Mouse (Mus musculus) forebrain, postnatal 0 days (tissue): ENCODE measurements around the gene Syne2. TPM values are rescaled to one million over a fixed set of nuclear protein-coding genes. Genes with fewer than 3 reads are reported as not detected.

Experiments
- ATAC-seq: fragments of 200-750 bp; cut with Nextera tagmentation; 2 replicates; pipeline ENCODE4 v1.8.0; 2017; ENCODE audit warnings: mild to moderate bottlenecking, moderate library complexity
- DNase-seq: peaks from one replicate; pipeline ENCODE4 v3.0.0-alpha.2; 2015
- H3K27ac ChIP-seq: fragments of 300-500 bp; sonication (generic); 2 replicates; pipeline ENCODE4 v1.5.1; 2014; ENCODE audit warnings: low read depth, mild to moderate bottlenecking, antibody characterized with exemption, low read length, moderate library complexity, mixed read lengths
- H3K27me3 ChIP-seq: fragments of 300-500 bp; sonication (generic); 2 replicates; pipeline ENCODE4 v1.6.1; 2014; ENCODE audit warnings: mild to moderate bottlenecking, low read length, mixed read lengths; ENCODE audit not compliant: insufficient read depth
- H3K36me3 ChIP-seq: fragments of 300-500 bp; sonication (generic); 2 replicates; pipeline ENCODE4 v1.6.1; 2014; ENCODE audit warnings: mild to moderate bottlenecking, moderate library complexity; ENCODE audit not compliant: insufficient read depth
- H3K4me1 ChIP-seq: fragments of 300-500 bp; sonication (generic); 2 replicates; pipeline ENCODE4 v1.6.1; 2014; ENCODE audit warnings: antibody characterized with exemption; ENCODE audit not compliant: insufficient read depth
- H3K4me2 ChIP-seq: fragments of 300-500 bp; sonication (generic); 2 replicates; pipeline ENCODE4 v1.6.1; 2014; ENCODE audit warnings: low read depth, mild to moderate bottlenecking, moderate library complexity
- H3K4me3 ChIP-seq: fragments of 300-500 bp; sonication (generic); 2 replicates; pipeline ENCODE4 v1.5.1; 2014; ENCODE audit warnings: low read depth, low read length, mixed read lengths
- H3K9ac ChIP-seq: fragments of 300-500 bp; sonication (generic); 2 replicates; pipeline ENCODE4 v1.6.1; 2014; ENCODE audit warnings: mild to moderate bottlenecking
- H3K9me3 ChIP-seq: fragments of 300-500 bp; sonication (generic); 2 replicates; pipeline ENCODE4 v1.6.1; 2016; ENCODE audit warnings: low read length
- CTCF ChIP-seq: sonication (generic); IDR thresholded peaks from 2 replicates; pipeline ENCODE4 v1.5.1; 2016; ENCODE audit warnings: antibody characterized with exemption, control low read depth, low read depth
- WGBS: fragments of 180-500 bp; shearing (Covaris S2); extraction: QIAGEN DNeasy Blood & Tissue Kit; methylation state at CpG from one replicate; pipeline ENCODE4 v1.1.7; 2014; 5-methylcytosine and 5-hydroxymethylcytosine counted together
- polyA plus RNA-seq: library from polyadenylated mRNA; unstranded; fragments of >200 nt; fragmentation: Nextera tagmentation; extraction: Ambion mirVana; gene quantifications from 2 replicates; pipeline ENCODE4 v1.2.1, GENCODE M21; 2015
- total RNA-seq: library from RNA; depleted of rRNA; stranded (reverse); fragments of >200 nt; gene quantifications from 2 replicates; pipeline ENCODE4 v1.2.3, GENCODE M21; 2014

The Syne2 gene
- total and polyA plus RNA-seq, 2 experiments from 2014 or later, result 27.0 to 63.5 TPM

DNA sequence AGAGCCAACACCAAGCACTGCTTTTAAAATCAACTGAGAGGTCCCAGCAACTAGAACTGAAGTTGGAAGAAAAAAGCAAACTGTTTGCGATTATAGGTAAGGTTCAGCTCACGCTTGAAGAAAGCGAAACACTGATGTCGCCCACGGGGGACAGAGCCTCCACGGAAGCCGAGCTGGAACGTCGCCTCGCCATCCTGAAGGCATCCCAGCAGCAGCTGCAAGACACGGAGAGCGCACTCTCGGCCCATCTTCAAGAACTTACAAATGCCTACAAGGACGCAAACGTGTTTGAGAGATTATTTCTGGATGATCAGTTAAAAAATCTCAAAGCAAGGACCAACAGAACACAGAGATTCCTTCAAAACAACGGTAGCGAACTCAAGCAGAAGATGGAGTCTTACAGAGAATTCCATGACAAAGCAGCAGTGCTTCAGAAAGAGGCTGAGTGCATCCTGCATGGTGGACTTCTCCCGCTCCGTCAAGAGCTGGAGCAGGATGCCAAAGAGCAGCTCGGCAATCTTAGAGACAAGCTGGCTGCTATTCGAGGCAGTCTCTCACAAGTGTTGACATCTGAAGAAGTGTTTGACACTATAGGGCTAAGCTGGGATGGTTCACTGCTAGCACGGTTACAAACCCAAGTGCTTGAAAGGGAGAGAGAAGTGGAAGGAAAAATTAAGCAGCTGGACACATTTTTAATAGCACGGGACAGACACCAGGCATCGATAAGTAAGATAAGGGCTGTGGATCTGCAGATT lies 148.7 kb downstream of the Syne2 start:
- no peak for ATAC-seq
- WGBS, result 93% methylated on average over 24 of the region's 24 CpGs

DNA sequence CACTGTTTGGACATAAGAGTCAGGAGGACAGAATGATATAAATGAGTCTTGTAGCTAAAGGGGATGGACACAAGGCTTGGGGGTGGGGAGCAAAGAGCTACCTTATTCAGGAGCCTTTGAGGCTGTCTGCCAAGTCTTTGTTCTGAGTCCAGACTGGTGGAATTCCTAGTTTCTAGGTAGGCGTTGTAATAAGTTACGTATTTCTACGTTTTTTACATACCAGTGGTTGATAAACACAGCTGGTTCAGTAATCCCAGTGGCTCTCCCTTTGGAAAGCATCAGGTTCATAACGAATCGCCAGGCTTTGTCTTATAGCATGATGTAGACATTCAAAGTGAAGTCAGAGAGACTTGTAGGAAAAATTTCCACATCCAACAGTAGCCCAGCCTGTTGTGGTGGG lies 161.1 kb downstream of the Syne2 start:
- ATAC-seq, result no peak
- no peak overlapping the region for H3K4me2 ChIP-seq
- H3K9ac ChIP-seq, result no peak overlapping the region
- H3K36me3 ChIP-seq, result peaks cover 4% of the 10 kb centered on the region; the same call in 1 of the 2 replicates
- WGBS, result 95% methylated on average over 5 of the region's 5 CpGs
- H3K9me3 ChIP-seq, result no peaks in the 10 kb centered on the region
- H3K4me1 ChIP-seq, result no peaks in the 10 kb centered on the region
- H3K27ac ChIP-seq, result no peak overlapping the region
- no peak overlapping the region for H3K4me3 ChIP-seq
- no peak for DNase-seq
- TF ChIP-seq CTCF, result no peak
- H3K27me3 ChIP-seq, result no peaks in the 10 kb centered on the region

More for the DNA sequence above, 148.7 kb downstream of the Syne2 start:
- Histone ChIP-seq H3K4me1 (no peaks in the 10 kb centered on the region), H3K9me3 (no peaks in the 10 kb centered on the region), H3K27me3 (no peaks in the 10 kb centered on the region), H3K4me3 (no peak overlapping the region), H3K27ac (no peak overlapping the region), H3K4me2 (no peak overlapping the region), H3K9ac (no peak overlapping the region), H3K36me3 (peaks cover 37% of the 10 kb centered on the region)
- no peak for TF ChIP-seq CTCF
- no peak for DNase-seq

DNA sequence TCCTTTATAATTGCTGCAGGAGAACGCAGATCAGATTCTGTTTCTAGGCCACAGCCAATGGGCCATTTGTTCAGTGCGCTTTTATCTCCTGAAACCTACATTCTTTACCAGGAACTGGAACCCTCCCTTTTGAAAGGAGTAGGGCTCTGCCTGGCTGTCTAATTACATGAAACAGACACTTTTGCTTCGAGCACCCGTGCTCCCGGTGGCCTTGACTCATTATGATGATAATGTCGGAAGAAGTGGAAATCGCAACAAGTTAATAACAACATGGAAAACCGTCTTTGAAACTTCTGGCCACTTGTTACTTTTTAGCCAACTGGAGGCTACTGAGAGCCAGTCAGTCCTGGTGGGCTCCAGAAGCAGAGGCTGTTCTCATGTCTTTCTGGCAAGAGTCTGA lies 165.4 kb downstream of the Syne2 start:
- H3K27ac ChIP-seq, result no peak overlapping the region
- H3K4me1 ChIP-seq, result no peaks in the 10 kb centered on the region
- H3K4me3 ChIP-seq, result no peak overlapping the region
- H3K9me3 ChIP-seq, result no peaks in the 10 kb centered on the region
- peaks cover 11% of the 10 kb centered on the region; the same call in 1 of the 2 replicates for H3K36me3 ChIP-seq
- DNase-seq, result no peak
- H3K27me3 ChIP-seq, result no peaks in the 10 kb centered on the region
- TF ChIP-seq CTCF, result no peak
- ATAC-seq, result no peak
- no peak overlapping the region for H3K4me2 ChIP-seq
- WGBS, result 47% methylated on average over 8 of the region's 8 CpGs
- H3K9ac ChIP-seq, result no peak overlapping the region

DNA sequence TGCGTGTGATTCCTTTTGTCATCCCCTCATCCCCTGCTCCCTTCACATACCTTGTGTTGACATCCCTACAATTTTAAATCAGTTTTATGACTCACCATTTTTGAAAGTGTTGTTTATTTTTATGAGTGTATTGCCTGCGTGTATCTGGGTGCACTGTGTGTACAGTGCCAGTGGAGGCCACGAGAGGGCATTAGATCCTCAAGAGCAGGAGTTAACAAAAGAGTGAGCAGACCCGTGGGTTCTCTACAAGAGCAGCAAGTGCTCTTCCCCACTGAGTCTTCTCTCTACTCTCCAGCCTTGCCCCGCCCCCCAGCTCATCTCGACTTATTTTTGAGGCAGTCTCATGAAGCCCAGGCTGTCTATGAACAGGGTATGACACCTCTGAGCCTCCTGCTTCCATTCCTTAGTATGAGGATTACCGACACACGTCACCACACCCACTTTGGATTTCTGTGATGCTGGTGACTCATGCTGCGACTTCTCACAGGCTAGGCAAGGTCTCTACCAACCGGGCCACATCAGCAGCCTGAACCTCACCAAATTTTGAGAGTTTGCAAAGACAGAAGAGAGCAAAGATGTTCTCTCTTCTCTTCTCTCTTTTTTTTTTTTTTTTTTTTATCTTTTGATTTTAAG lies 174.4 kb downstream of the Syne2 start:
- no peak overlapping the region for H3K27ac ChIP-seq
- no peak for ATAC-seq

DNA sequence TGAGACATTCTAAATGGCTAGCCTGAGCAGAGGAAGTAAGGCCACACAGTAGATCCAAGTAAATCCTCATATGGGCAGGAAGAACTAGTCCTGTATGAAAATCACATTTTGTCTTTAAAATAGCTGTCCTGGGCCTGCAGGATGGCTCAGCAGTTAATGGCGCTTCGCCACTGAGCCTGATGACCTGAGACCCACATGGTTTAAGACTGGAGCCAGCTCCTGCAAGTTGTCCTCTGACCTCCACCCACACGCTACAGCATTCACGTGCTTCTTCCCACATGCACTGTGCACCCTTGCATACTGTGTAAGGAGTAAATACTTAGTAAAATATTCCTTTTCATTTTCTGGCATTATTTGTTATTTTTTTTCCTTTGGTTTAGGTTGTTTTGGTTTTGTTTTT lies 175.0 kb downstream of the Syne2 start:
- no peak overlapping the region for H3K27ac ChIP-seq
- no peak overlapping the region for H3K4me3 ChIP-seq
- H3K4me2 ChIP-seq, result no peak overlapping the region
- H3K36me3 ChIP-seq, result peaks cover 22% of the 10 kb centered on the region
- WGBS, result 94% methylated on average over 4 of the region's 4 CpGs
- TF ChIP-seq CTCF, result no peak
- no peaks in the 10 kb centered on the region for H3K27me3 ChIP-seq
- no peak for ATAC-seq
- H3K9ac ChIP-seq, result no peak overlapping the region
- no peaks in the 10 kb centered on the region for H3K4me1 ChIP-seq
- no peak for DNase-seq
- no peaks in the 10 kb centered on the region for H3K9me3 ChIP-seq

More for the DNA sequence above, 174.4 kb downstream of the Syne2 start:
- 84% methylated on average over 10 of the region's 10 CpGs for WGBS
- Histone ChIP-seq H3K36me3 (peaks cover 22% of the 10 kb centered on the region), H3K9ac (no peak overlapping the region), H3K4me1 (no peaks in the 10 kb centered on the region), H3K4me2 (no peak overlapping the region), H3K4me3 (no peak overlapping the region), H3K27me3 (no peaks in the 10 kb centered on the region), H3K9me3 (no peaks in the 10 kb centered on the region)
- TF ChIP-seq CTCF, result peak; percentile 42
- no peak for DNase-seq

DNA sequence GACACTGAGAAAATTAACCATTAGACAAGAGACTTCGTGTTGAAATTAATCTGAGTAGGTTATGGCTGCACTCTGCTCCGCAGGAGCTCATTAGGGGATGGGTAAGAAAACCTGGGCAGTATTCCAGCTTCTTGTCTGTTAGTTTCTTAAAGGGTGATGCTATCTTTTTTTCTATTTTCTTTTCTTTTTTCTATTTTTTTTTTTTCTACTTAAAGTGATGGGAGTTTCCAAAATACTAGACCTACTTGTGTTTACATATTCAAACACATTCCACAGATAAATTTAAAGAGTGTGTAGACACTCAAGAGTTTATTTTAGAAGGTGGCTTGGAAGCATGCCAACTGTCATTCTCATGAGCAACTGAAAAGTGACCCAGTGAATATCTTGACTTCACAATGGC lies 177.2 kb downstream of the Syne2 start:
- H3K4me2 ChIP-seq, result no peak overlapping the region
- WGBS, result 23% methylated on average over 2 of the region's 2 CpGs
- H3K9me3 ChIP-seq, result no peaks in the 10 kb centered on the region
- H3K4me1 ChIP-seq, result no peaks in the 10 kb centered on the region
- H3K27ac ChIP-seq, result no peak overlapping the region
- no peak overlapping the region for H3K4me3 ChIP-seq
- H3K9ac ChIP-seq, result no peak overlapping the region
- DNase-seq (no peak), ATAC-seq (no peak)
- peaks cover 16% of the 10 kb centered on the region for H3K36me3 ChIP-seq
- TF ChIP-seq CTCF, result no peak
- H3K27me3 ChIP-seq, result no peaks in the 10 kb centered on the region

DNA sequence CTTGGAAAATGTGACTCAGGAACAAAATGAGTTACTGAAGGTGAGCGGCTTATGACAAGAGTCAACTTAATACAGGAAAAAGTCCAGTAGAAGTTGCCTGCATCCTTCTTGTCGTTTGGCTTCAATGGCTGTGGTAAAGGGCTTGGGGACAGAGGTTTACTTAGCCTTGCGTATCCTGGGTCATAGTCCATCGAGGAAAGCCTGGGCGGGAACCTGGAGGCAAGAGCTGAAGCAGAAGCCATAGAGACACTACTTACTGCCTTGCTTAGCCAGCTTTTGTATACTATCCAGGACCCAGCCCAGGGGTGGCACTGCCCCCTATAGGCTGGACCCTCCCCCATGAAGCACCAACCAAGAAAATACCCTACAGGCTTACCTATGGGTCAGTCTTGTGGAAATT lies 179.6 kb downstream of the Syne2 start:
- no peak for TF ChIP-seq CTCF
- peaks cover 13% of the 10 kb centered on the region; the same call in 1 of the 2 replicates for H3K36me3 ChIP-seq
- 92% methylated on average over 5 of the region's 5 CpGs for WGBS

More for the DNA sequence above, 179.6 kb downstream of the Syne2 start:
- ATAC-seq, result no peak
- Histone ChIP-seq H3K4me1 (no peaks in the 10 kb centered on the region), H3K9me3 (no peaks in the 10 kb centered on the region), H3K9ac (no peak overlapping the region), H3K27ac (no peak overlapping the region), H3K4me2 (no peak overlapping the region), H3K4me3 (no peak overlapping the region), H3K27me3 (no peaks in the 10 kb centered on the region)
- no peak for DNase-seq
